Mouse (Mus musculus): ENCODE results near the gene Acbd6. TPM values are rescaled to one million over a fixed set of nuclear protein-coding genes. Genes with fewer than 3 reads are reported as not detected.

Acbd6 gene
- polyA plus RNA-seq, 1 experiment from 2014 or later, result 71.0 TPM

GRCm38 (mm10) chr1:155533689-155533965 lies 24.3 kb upstream of the Acbd6 start:
- ATAC-seq (ENCODE audit: low FRiP score) (no peak), DNase-seq (ENCODE audit: low spot score, missing footprints) (no peak)
- no peak overlapping the region for H3K4me3 ChIP-seq (ENCODE audit: low read depth, low read length)
- H3K9me3 ChIP-seq (ENCODE audit: control insufficient read depth, low read length), result no peaks in the 10 kb centered on the region
- no peaks in the 10 kb centered on the region for H3K36me3 ChIP-seq (ENCODE audit: control insufficient read depth, insufficient read depth, low read length)
- no peak overlapping the region for H3K27ac ChIP-seq (ENCODE audit: low read depth, low read length)
- H3K4me2 ChIP-seq, result no peak overlapping the region
- H3K4me1 ChIP-seq (ENCODE audit: control insufficient read depth, insufficient read depth, low read length), result peaks cover 13% of the 10 kb centered on the region
- H3K9ac ChIP-seq (ENCODE audit: low read length), result no peak overlapping the region
- no peaks in the 10 kb centered on the region for H3K27me3 ChIP-seq (ENCODE audit: control insufficient read depth, insufficient read depth, low read length)
- WGBS, result 79% methylated on average over 3 of the region's 3 CpGs

- DNase-seq (ENCODE audit: low spot score, missing footprints), result peak; percentile 94
These were observed 20.8 kb upstream of the Acbd6 start for GRCm38 (mm10) chr1:155537005-155537642.

GRCm38 (mm10) chr1:155538006-155538405 lies 19.9 kb upstream of the Acbd6 start:
- Histone ChIP-seq H3K36me3 (ENCODE audit: control insufficient read depth, insufficient read depth, low read length) (no peaks in the 10 kb centered on the region), H3K27me3 (ENCODE audit: control insufficient read depth, insufficient read depth, low read length) (no peaks in the 10 kb centered on the region), H3K4me3 (ENCODE audit: low read depth, low read length) (no peak overlapping the region), H3K4me1 (ENCODE audit: control insufficient read depth, insufficient read depth, low read length) (no peaks in the 10 kb centered on the region), H3K4me2 (no peak overlapping the region), H3K9ac (ENCODE audit: low read length) (no peak overlapping the region), H3K27ac (ENCODE audit: low read depth, low read length) (no peak overlapping the region), H3K9me3 (ENCODE audit: control insufficient read depth, low read length) (no peaks in the 10 kb centered on the region)
- DNase-seq (ENCODE audit: low spot score, missing footprints) (no peak), ATAC-seq (ENCODE audit: low FRiP score) (no peak)
- WGBS, result 67% methylated on average over 7 of the region's 7 CpGs

More at GRCm38 (mm10) chr1:155537005-155537642, 20.8 kb upstream of the Acbd6 start:
- H3K27ac ChIP-seq (ENCODE audit: low read depth, low read length), result no peak overlapping the region
- H3K4me2 ChIP-seq, result no peak overlapping the region
- H3K27me3 ChIP-seq (ENCODE audit: control insufficient read depth, insufficient read depth, low read length), result no peaks in the 10 kb centered on the region
- no peaks in the 10 kb centered on the region for H3K4me1 ChIP-seq (ENCODE audit: control insufficient read depth, insufficient read depth, low read length)
- peak; percentile 71 for ATAC-seq (ENCODE audit: low FRiP score)
- 11% methylated on average over 2 of the region's 2 CpGs for WGBS
- H3K9ac ChIP-seq (ENCODE audit: low read length), result no peak overlapping the region
- no peak overlapping the region for H3K4me3 ChIP-seq (ENCODE audit: low read depth, low read length)
- no peaks in the 10 kb centered on the region for H3K9me3 ChIP-seq (ENCODE audit: control insufficient read depth, low read length)
- H3K36me3 ChIP-seq (ENCODE audit: control insufficient read depth, insufficient read depth, low read length), result no peaks in the 10 kb centered on the region

DNA sequence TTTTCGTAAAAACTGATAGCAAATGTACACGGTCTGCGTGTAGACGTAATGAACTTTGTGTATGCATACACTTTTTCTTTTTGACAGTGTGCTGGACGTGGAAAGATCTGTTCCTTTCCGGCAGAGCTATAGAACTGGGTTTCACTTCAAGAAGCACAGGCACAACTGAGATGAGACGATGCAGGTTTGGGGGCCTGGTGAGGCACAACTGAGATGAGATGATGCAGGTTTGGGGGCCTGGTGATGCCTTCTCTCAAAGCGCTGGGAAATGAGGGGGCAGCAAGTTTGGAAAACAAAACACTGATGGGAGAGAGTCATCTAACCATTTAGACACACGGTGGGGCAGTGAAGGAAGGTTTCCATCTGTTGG lies 293 bp upstream of the Acbd6 start:
- WGBS, result 56% methylated on average over 9 of the region's 9 CpGs
- Histone ChIP-seq H3K27me3 (ENCODE audit: control insufficient read depth, insufficient read depth, low read length) (no peaks in the 10 kb centered on the region), H3K36me3 (ENCODE audit: control insufficient read depth, insufficient read depth, low read length) (no peaks in the 10 kb centered on the region), H3K4me1 (ENCODE audit: control insufficient read depth, insufficient read depth, low read length) (peaks cover 11% of the 10 kb centered on the region), H3K4me2 (peak overlapping the region; percentile 86), H3K4me3 (ENCODE audit: low read depth, low read length) (peak overlapping the region; percentile 94), H3K9me3 (ENCODE audit: control insufficient read depth, low read length) (no peaks in the 10 kb centered on the region), H3K9ac (ENCODE audit: low read length) (peak overlapping the region; percentile 94), H3K27ac (ENCODE audit: low read depth, low read length) (peak overlapping the region; percentile 67; the same call in 1 of the 2 replicates)
- ATAC-seq (ENCODE audit: low FRiP score), result peak; percentile 45; the same call in 1 of the 2 replicates
- DNase-seq (ENCODE audit: low spot score, missing footprints), result no peak

- 86% methylated on average over 4 of the region's 4 CpGs for WGBS
These were observed 2.1 kb downstream of the Acbd6 start for GRCm38 (mm10) chr1:155560021-155560420.

DNA sequence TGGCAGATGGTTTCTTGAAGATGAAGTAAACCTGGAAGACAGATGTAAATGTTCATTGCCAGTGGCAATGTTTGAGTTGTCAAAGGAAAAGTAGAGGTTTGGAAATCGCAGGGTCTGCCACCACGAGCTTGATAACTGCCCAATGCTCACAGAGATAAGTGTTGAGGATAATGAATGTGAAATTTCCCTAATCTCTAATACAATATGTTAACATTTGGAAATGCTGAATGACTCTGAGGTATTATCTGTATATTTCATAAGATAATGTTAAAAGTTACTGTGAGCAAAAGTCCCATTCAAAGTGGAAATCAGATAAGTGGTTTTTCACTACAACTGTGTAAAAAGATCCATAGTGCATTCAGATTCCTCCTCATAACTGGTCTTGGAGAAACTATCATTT lies 2.8 kb downstream of the Acbd6 start:
- DNase-seq (ENCODE audit: low spot score, missing footprints) (no peak), ATAC-seq (ENCODE audit: low FRiP score) (no peak)
- H3K9ac ChIP-seq (ENCODE audit: low read length), result no peak overlapping the region
- WGBS, result 97% methylated on average over 2 of the region's 2 CpGs
- H3K9me3 ChIP-seq (ENCODE audit: control insufficient read depth, low read length), result no peaks in the 10 kb centered on the region
- no peaks in the 10 kb centered on the region for H3K27me3 ChIP-seq (ENCODE audit: control insufficient read depth, insufficient read depth, low read length)
- H3K27ac ChIP-seq (ENCODE audit: low read depth, low read length), result no peak overlapping the region
- H3K4me3 ChIP-seq (ENCODE audit: low read depth, low read length), result no peak overlapping the region
- 0 out of 2 replicates have a peak, but pooled peaks cover 2% of the 10 kb centered on the region for H3K36me3 ChIP-seq (ENCODE audit: control insufficient read depth, insufficient read depth, low read length)
- peaks cover 11% of the 10 kb centered on the region for H3K4me1 ChIP-seq (ENCODE audit: control insufficient read depth, insufficient read depth, low read length)
- H3K4me2 ChIP-seq, result no peak overlapping the region

More at GRCm38 (mm10) chr1:155560021-155560420, 2.1 kb downstream of the Acbd6 start:
- no peak for DNase-seq (ENCODE audit: low spot score, missing footprints)
- no peaks in the 10 kb centered on the region for H3K36me3 ChIP-seq (ENCODE audit: control insufficient read depth, insufficient read depth, low read length)
- no peaks in the 10 kb centered on the region for H3K9me3 ChIP-seq (ENCODE audit: control insufficient read depth, low read length)
- peaks cover 11% of the 10 kb centered on the region for H3K4me1 ChIP-seq (ENCODE audit: control insufficient read depth, insufficient read depth, low read length)
- ATAC-seq (ENCODE audit: low FRiP score), result no peak
- no peak overlapping the region for H3K4me2 ChIP-seq
- no peak overlapping the region for H3K9ac ChIP-seq (ENCODE audit: low read length)
- no peaks in the 10 kb centered on the region for H3K27me3 ChIP-seq (ENCODE audit: control insufficient read depth, insufficient read depth, low read length)
- no peak overlapping the region for H3K4me3 ChIP-seq (ENCODE audit: low read depth, low read length)
- H3K27ac ChIP-seq (ENCODE audit: low read depth, low read length), result no peak overlapping the region

GRCm38 (mm10) chr1:155562206-155562605 lies 4.3 kb downstream of the Acbd6 start:
- H3K4me2 ChIP-seq, result no peak overlapping the region

DNA sequence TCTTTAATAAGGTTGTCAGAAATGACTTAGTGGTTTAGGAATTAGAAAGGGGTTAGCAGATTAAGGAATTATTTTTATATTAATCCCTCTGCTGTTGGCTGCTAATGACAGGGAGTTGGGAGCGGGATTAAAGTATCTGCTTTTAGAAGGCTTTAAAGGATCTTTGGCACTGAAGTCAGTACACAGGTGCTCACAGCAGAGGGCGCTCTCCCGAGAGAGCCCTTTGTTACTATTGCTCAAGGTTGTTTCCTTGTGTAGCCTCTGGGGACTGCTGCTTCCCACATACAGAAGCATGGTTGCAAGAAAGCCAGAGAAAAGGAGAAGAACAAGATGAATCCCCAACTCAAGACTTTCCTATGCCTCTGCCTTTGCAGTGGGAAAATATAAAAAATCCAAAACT lies 6.8 kb downstream of the Acbd6 start:
- H3K4me2 ChIP-seq, result no peak overlapping the region
- no peak overlapping the region for H3K4me3 ChIP-seq (ENCODE audit: low read depth, low read length)
- no peak overlapping the region for H3K27ac ChIP-seq (ENCODE audit: low read depth, low read length)
- no peak for ATAC-seq (ENCODE audit: low FRiP score)
- H3K36me3 ChIP-seq (ENCODE audit: control insufficient read depth, insufficient read depth, low read length), result peaks cover 10% of the 10 kb centered on the region
- peak; percentile 95 for DNase-seq (ENCODE audit: low spot score, missing footprints)
- H3K9me3 ChIP-seq (ENCODE audit: control insufficient read depth, low read length), result peaks cover 3% of the 10 kb centered on the region; the same call in 1 of the 2 replicates
- H3K4me1 ChIP-seq (ENCODE audit: control insufficient read depth, insufficient read depth, low read length), result peaks cover 4% of the 10 kb centered on the region; the same call in 1 of the 2 replicates
- H3K9ac ChIP-seq (ENCODE audit: low read length), result no peak overlapping the region
- WGBS, result 10% methylated on average over 3 of the region's 3 CpGs
- no peaks in the 10 kb centered on the region for H3K27me3 ChIP-seq (ENCODE audit: control insufficient read depth, insufficient read depth, low read length)

More at GRCm38 (mm10) chr1:155562206-155562605, 4.3 kb downstream of the Acbd6 start:
- 86% methylated on average over 6 of the region's 6 CpGs for WGBS
- H3K27ac ChIP-seq (ENCODE audit: low read depth, low read length), result no peak overlapping the region
- DNase-seq (ENCODE audit: low spot score, missing footprints) (no peak), ATAC-seq (ENCODE audit: low FRiP score) (no peak)
- H3K4me1 ChIP-seq (ENCODE audit: control insufficient read depth, insufficient read depth, low read length), result peaks cover 11% of the 10 kb centered on the region
- H3K27me3 ChIP-seq (ENCODE audit: control insufficient read depth, insufficient read depth, low read length), result no peaks in the 10 kb centered on the region
- no peaks in the 10 kb centered on the region for H3K9me3 ChIP-seq (ENCODE audit: control insufficient read depth, low read length)
- 0 out of 2 replicates have a peak, but pooled peaks cover 3% of the 10 kb centered on the region for H3K36me3 ChIP-seq (ENCODE audit: control insufficient read depth, insufficient read depth, low read length)
- no peak overlapping the region for H3K9ac ChIP-seq (ENCODE audit: low read length)
- H3K4me3 ChIP-seq (ENCODE audit: low read depth, low read length), result no peak overlapping the region

GRCm38 (mm10) chr1:155568133-155568532 lies 10.2 kb downstream of the Acbd6 start:
- no peak for DNase-seq (ENCODE audit: low spot score, missing footprints)
- ATAC-seq (ENCODE audit: low FRiP score), result no peak
- Histone ChIP-seq H3K4me2 (no peak overlapping the region), H3K9me3 (ENCODE audit: control insufficient read depth, low read length) (peaks cover 3% of the 10 kb centered on the region; the same call in 1 of the 2 replicates), H3K36me3 (ENCODE audit: control insufficient read depth, insufficient read depth, low read length) (peaks cover 10% of the 10 kb centered on the region), H3K9ac (ENCODE audit: low read length) (no peak overlapping the region), H3K27me3 (ENCODE audit: control insufficient read depth, insufficient read depth, low read length) (no peaks in the 10 kb centered on the region), H3K27ac (ENCODE audit: low read depth, low read length) (no peak overlapping the region), H3K4me1 (ENCODE audit: control insufficient read depth, insufficient read depth, low read length) (no peaks in the 10 kb centered on the region), H3K4me3 (ENCODE audit: low read depth, low read length) (no peak overlapping the region)
- WGBS, result 93% methylated on average over 9 of the region's 9 CpGs

Measured in midbrain, embryonic 11.5 days (tissue).